Mouse (Mus musculus): ENCODE results near the gene Rplp2.

- TF ChIP-seq POLR2A (IDR thresholded peaks at IDR 0.05; ENCODE audit: insufficient read depth, low read depth, low read length) (peak; percentile 85), CTCF (IDR thresholded peaks at IDR 0.05) (peak; percentile 50)
These were observed 33.2 kb upstream of the Rplp2 start, which contains the start of gene Gatd1 for GRCm38 (mm10) chr7:141413809-141414584.
